Mouse (Mus musculus): ENCODE data around the gene Gnaz.

Gene Gnaz

DNA sequence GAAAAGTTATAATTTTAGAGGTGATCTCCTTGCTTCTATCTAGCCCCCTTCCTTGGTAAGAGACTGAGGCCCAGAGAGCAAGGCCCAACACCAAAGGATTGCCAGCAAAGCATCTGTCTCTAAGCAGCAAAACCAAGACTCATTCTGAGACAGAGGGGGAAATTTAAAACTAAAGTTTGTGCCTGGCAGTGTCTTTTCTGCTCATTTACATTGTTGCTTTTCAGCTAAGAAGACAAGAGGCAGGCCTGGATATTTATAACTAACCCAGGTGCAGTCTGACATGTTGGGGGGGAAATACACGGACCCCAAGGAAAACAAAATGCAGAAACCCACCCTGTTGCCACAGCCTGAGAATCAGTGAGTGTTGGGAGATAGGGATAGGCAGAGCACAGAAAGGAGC lies 2.6 kb upstream of the Gnaz start:
- in situ Hi-C loops (cut with MboI; ENCODE audit: low sequenced_read_pairs), result no loop called here

- in situ Hi-C loops (cut with MboI; ENCODE audit: low sequenced_read_pairs), result no loop called here
These were observed 782 bp downstream of the Gnaz start for GRCm38 (mm10) chr10:74967651-74968267.

GRCm38 (mm10) chr10:74969266-74969665 lies 2.3 kb downstream of the Gnaz start:
- in situ Hi-C loops (cut with MboI; ENCODE audit: low sequenced_read_pairs), result no loop called here

- in situ Hi-C loops (cut with MboI; ENCODE audit: low sequenced_read_pairs), result no loop called here
These were observed 6.0 kb downstream of the Gnaz start for GRCm38 (mm10) chr10:74973026-74973425.

DNA sequence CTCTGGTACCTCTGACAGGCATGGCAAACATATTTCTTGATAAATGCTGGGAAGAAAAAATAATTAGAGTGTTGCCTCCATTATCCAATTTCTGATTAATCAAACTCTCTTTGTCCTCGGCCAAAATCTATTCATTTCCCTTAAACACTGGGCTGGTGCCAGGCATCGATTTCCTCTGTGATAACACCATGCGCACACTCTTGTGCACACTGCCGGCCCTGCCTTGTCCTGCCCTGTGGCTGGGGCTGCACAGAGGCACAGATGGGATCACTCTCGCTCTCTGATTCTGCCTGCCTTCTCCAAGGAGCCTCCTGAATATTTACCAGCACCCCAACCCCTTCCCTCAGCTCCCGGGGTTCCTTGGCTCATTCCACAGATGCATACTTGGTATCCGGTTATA lies 8.6 kb downstream of the Gnaz start:
- in situ Hi-C loops (cut with MboI; ENCODE audit: low sequenced_read_pairs), result no loop called here

GRCm38 (mm10) chr10:74976429-74976828 lies 9.5 kb downstream of the Gnaz start:
- in situ Hi-C loops (cut with MboI; ENCODE audit: low sequenced_read_pairs), result no loop called here

DNA sequence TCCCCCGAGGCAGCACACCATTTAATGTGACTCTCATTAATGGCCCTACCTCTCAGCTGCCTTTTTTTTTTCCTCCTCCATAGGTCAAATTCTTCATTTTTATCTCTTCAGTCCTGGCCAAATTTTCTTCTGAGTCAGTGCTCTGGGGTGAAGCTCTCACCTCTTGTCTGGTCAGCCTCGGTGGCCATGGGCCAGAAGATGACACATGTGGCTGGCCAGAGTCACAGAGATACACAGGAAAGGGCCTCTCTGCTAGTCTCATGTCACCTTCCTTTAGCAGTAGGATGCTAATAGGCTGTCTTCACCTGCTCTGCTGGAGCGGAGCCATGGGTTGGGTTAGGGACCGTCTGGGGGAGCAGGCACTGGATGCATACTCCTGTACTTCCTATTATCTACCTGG lies 11.1 kb downstream of the Gnaz start:
- in situ Hi-C loops (cut with MboI; ENCODE audit: low sequenced_read_pairs), result no loop called here

GRCm38 (mm10) chr10:74981159-74981558 lies 14.2 kb downstream of the Gnaz start:
- in situ Hi-C loops (cut with MboI; ENCODE audit: low sequenced_read_pairs), result no loop called here

DNA sequence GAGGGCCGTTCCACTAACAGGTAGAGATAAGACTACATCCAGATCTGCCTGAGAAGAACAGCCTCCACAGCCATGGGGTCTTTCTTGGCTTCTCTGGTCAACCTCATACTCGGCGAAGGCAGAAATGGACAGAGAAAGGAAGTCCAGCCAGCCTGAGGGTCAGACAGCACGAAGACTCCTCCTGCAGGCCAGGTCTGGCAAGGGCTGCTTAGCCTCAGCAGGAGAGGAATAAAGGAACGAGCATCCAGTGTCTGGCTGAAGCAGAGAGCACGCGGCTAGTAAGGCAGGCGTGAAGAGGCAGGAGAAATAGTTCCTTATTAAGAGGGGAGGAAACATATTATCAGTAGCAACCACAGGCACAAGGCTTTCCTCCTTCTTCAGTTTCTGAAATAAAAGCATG lies 16.2 kb downstream of the Gnaz start:
- in situ Hi-C loops (cut with MboI; ENCODE audit: low sequenced_read_pairs), result no loop called here

- in situ Hi-C loops (cut with MboI; ENCODE audit: low sequenced_read_pairs), result no loop called here
These were observed 20.9 kb downstream of the Gnaz start for GRCm38 (mm10) chr10:74987698-74988470.

DNA sequence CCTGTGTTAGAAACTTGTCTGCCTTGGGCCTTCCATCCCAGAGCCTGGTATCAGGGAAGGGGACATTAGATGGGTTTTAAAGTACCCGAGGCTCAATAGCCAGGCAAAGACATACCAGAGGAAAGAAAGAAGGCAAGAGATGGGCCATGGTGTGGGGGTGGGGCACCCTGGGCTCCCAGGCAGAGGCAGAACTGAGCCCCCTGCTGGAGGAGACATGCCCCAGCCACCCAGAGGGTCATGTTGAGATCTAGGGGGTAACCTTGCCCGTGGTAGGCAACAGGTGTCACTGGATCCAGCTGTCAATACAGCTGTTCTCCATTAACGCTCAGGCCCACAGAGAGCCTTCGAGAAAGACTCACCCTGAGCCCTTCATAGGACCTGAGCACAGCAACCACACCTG lies 22.8 kb downstream of the Gnaz start:
- in situ Hi-C loops (cut with MboI; ENCODE audit: low sequenced_read_pairs), result no loop called here

DNA sequence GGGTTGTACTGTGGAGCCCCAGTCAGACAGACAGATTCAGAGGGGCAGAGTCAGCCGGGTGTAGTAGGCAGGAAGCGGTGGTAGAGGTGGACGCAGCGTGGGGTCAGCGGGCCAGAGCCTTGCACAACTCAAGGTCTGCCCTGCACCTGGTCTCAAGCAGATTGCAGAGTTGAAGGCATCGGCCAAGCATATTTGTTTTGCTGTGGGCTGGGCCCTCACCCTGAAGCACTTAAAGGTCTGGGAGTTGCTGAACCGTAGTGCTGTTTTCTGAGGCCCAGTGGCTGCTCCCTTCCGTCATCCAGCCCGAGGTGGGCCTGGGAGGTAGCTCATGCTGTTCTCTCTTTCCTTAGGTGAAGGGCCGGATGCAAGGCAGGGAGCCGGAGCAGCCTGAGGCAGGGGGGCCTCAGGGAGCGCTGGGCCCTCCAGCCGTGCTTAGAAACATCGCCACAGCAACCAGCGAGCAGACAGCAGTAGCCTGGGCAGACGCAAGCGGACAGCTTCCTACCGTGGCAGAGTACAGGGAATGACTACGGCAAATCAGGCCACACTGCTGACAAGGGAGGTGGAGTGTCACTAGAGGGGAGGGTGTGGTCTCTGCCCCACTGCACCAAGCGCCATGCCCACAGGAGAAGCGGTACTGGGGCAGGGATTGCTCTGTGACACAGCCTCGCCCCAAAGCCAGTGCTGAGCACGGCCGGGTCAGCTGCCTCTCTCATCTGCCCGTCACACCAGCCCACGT lies 23.8 kb downstream of the Gnaz start:
- in situ Hi-C loops (cut with MboI; ENCODE audit: low sequenced_read_pairs), result no loop called here

DNA sequence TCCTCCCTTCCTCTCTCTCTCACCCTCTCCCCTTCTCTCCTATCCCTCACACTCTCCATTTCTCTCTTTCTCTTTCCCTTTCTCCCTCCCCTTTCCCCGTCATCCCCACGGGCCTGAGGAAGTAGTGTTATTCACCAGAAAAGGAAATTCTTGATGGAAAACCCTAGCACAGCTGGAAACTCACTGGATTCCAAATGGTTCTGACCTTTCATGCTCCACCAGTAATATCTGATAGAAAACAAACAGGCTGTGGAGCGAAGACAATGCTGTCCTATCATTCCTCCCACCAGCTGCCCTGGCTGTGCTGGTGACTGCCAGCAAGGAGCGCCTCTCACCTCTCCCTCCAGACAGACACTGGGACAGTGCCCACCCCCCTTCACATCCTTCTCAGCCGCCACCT lies 27.9 kb downstream of the Gnaz start:
- in situ Hi-C loops (cut with MboI; ENCODE audit: low sequenced_read_pairs), result no loop called here

DNA sequence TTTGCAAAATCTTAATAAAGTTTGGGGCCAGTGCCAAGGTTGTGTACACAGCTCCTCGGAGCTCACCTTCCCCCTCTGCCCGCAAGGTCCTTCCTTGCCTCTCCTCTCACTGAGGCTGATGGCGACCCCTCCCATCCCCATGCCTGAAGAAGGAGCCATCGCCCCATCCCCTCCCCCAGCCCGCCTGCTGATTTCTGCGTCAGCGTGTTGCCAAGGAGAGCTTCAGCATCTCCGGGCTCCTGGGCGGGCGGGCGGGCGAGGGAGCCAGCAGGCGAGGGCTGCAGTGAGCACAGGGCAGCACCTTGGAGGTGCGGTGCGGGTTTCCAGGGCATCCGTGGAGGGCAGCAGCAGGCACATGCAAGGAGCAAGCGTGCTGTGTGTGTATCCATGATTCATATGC lies 28.4 kb downstream of the Gnaz start:
- in situ Hi-C loops (cut with MboI; ENCODE audit: low sequenced_read_pairs), result no loop called here

- in situ Hi-C loops (cut with MboI; ENCODE audit: low sequenced_read_pairs), result no loop called here
These were observed 34.4 kb downstream of the Gnaz start for GRCm38 (mm10) chr10:75001391-75001790.

- in situ Hi-C loops (cut with MboI; ENCODE audit: low sequenced_read_pairs), result no loop called here
These were observed 37.1 kb downstream of the Gnaz start for GRCm38 (mm10) chr10:75004067-75004466.

DNA sequence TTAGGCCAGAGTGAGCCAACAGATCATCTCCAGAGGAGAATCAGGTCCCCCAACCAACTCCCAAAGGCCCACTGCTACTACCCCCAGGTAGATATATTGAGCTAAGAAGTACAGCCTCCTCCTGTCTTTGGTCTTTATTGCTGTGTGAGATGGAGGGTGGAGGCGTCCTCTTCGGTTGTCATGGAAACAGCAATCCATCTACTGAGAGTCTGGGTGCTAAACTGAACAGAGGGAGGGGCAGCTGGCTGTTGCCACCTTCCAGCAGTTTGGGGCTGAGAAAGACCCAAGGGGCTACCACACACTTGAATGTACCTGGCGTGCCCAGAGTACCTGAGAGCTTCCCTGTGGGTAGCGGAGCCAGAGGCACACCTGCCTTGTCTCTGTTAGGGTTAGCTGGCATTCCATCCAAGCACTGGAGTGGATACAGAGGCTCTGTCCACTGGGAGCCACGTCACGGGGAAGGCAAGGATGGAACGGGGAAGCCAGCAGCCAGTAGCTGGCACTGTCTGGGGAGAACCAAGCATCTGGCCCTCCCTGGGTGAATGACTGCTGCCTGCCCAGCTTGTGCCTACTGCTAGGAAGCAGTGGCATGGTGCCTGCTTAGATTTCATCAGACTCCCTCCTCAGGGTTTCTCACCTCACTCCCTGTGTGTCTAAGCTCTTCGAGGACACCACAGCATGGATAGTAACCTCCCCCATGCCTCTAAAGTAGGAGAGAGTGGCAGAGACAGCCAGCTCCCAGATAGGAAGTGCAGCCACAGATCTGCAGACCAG lies 40.1 kb downstream of the Gnaz start:
- in situ Hi-C loops (cut with MboI; ENCODE audit: low sequenced_read_pairs), result no loop called here

DNA sequence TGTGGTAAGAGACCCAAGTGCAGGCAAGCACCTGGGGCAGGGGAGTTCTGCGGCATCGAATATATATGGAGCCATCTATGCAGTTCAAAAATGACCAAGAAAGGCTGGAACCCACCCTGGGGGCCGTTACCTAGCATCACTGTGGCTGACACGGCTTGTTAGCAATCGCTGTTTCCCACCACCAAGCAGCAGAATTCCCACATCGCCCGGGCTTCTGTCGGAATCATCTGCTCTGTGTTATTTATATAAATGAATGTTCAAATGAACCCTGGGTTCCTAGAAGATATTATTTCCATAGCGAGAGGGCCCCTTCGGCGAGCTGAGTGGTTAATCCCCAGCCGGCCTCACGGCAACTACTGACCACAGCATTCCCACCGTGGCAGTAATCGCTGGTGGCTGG lies 43.7 kb downstream of the Gnaz start:
- in situ Hi-C loops (cut with MboI; ENCODE audit: low sequenced_read_pairs), result no loop called here

- in situ Hi-C loops (cut with MboI; ENCODE audit: low sequenced_read_pairs), result no loop called here
These were observed 48.5 kb downstream of the Gnaz start for GRCm38 (mm10) chr10:75015465-75015864.

DNA sequence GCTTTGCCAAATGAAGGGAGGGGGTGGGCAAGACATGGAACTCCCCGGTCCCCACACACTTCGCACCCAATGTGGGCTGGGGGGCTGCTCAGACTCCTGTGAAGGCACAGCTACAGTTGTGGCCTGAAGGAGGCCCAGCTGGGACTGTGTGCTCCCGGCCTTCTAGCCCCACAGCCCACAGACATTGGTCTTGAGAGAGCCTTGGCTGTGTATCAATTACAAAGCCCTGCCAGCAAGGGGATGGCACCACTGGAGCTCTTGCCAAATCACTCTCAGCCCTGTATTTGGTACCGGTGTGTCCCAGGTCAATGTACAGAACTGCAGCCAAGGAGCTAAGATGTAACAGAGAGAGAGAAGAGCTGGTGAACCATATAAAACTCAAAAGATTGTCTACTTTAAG lies 49.5 kb downstream of the Gnaz start:
- in situ Hi-C loops (cut with MboI; ENCODE audit: low sequenced_read_pairs), result no loop called here

GRCm38 (mm10) chr10:75020271-75020670 lies 53.3 kb downstream of the Gnaz start:
- in situ Hi-C loops (cut with MboI; ENCODE audit: low sequenced_read_pairs), result loop anchor here (10.0 kb wide), 1 partner anchor 85 kb away; no protein-coding TSS in a partner anchor
